Mouse (Mus musculus): Measurements from ENCODE around the gene Cdc42bpg. TPM values are rescaled to one million over a fixed set of nuclear protein-coding genes. Genes with fewer than 3 reads are reported as not detected.
A peak's percentile ranks its signal among the peaks of the same experiment; 100 is the strongest.

Gene Cdc42bpg
- total and polyA plus RNA-seq, 3 experiments, result 0.79 to 4.2 (median 2.3) TPM

DNA sequence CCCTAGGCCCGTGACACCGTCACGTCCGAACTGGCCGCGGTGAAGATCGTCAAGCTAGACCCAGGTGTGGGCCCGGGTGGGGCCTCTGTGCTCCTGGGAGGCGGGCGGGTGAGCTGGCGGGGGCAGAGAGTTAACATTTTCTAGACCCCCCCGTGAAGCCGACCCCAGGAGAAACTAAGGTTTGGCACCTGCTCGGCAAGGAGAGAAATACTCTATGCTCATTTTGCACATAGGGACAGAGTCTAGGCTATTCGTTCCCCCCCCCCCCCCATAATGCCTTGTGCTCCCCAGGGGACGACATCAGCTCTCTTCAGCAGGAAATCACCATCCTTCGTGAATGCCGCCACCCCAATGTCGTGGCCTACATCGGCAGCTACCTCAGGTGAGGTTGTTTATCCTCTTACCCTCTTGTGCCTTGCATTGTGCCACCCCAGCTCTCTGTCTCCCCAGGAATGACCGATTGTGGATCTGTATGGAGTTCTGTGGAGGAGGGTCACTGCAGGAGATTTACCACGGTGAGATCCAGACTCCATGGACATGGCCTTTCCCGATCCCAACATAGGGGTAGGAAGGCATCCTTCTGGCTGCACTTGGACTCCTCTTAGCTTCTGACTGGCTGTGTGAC lies 35.3 kb downstream of the Cdc42bpg start:
- Histone ChIP-seq H3K4me3 (replicated peaks in 1 of 3; ENCODE audit: low read depth in 2 of 3, low read length in 2 of 3, poor library complexity in 1 of 3) (peak overlapping the region; percentile 75 to 96 (median 90)), H3K4me1 (ENCODE audit: control insufficient read depth in 1 of 2, insufficient read depth in 2 of 2) (peaks cover 38 to 72% of the 10 kb centered on the region in 2 experiments), H3K79me2 (replicated peaks; ENCODE audit: control insufficient read depth, extremely low read depth, insufficient read depth, poor library complexity, severe bottlenecking) (peaks cover 17% of the 10 kb centered on the region), H3K9ac (ENCODE audit: insufficient read depth, low read depth) (peak overlapping the region; percentile 81), H3K4me2 (ENCODE audit: insufficient read depth, low read depth, poor library complexity, severe bottlenecking) (peak overlapping the region; percentile 90), H3K27ac (ENCODE audit: insufficient read depth, low read depth) (peak overlapping the region; percentile 77), H3K36me3 (replicated peaks in 1 of 2; ENCODE audit: control insufficient read depth in 1 of 2, insufficient read depth in 1 of 2, low read length in 1 of 2) (peaks cover 62 to 75% of the 10 kb centered on the region in 2 experiments), H3K9me3 (replicated peaks; ENCODE audit: low read length) (no peaks in the 10 kb centered on the region), H3K27me3 (replicated peaks) (no peaks in the 10 kb centered on the region)
- in situ Hi-C loops (cut with MboI; ENCODE audit: low pct_ligation_motif_present, low pct_unique_long_range_greater_than_20kb, low sequenced_read_pairs) (no loop called here), dilution Hi-C loops (cut with MboI; ENCODE audit: extremely low pct_ligation_motif_present, extremely low pct_unique_long_range_greater_than_20kb, low sequenced_read_pairs) (no loop called here)
- TF ChIP-seq BHLHE40 (IDR thresholded peaks at IDR 0.05; ENCODE audit: low read depth, low read length) (peak; percentile 48), ELF1 (IDR thresholded peaks at IDR 0.05; ENCODE audit: low read depth, low read length) (0 out of 2 replicates have a peak, but pooled peaks have one; percentile 20), ETS1 (conservative IDR thresholded peaks at IDR 0.05; ENCODE audit: low read depth, low read length) (no peak), MXI1 (IDR thresholded peaks at IDR 0.05; ENCODE audit: low read depth, low read length) (no peak; the same call in 1 of the 2 replicates), CHD2 (IDR thresholded peaks at IDR 0.05; ENCODE audit: low read length) (no peak), SIN3A (IDR thresholded peaks at IDR 0.05; ENCODE audit: low read length) (0 out of 2 replicates have a peak, but pooled peaks have one; percentile 4), ZNF384 (IDR thresholded peaks at IDR 0.05; ENCODE audit: low read depth, low read length) (no peak), CHD1 (IDR thresholded peaks at IDR 0.05; ENCODE audit: low read depth, low read length) (0 out of 2 replicates have a peak, but pooled peaks have one; percentile 17), CTCF (conservative IDR thresholded peaks at IDR 0.05 in 1 of 2, IDR thresholded peaks at IDR 0.05 in 1 of 2; ENCODE audit: low read depth in 2 of 2, low read length in 2 of 2) (no peak), GABPA (IDR thresholded peaks at IDR 0.05; ENCODE audit: insufficient replicate concordance, low read depth, low read length) (no peak), RCOR1 (conservative IDR thresholded peaks at IDR 0.05; ENCODE audit: low read depth, low read length) (no peak)
- DNase-seq (ENCODE audit: extremely low read depth), result no peak

DNA sequence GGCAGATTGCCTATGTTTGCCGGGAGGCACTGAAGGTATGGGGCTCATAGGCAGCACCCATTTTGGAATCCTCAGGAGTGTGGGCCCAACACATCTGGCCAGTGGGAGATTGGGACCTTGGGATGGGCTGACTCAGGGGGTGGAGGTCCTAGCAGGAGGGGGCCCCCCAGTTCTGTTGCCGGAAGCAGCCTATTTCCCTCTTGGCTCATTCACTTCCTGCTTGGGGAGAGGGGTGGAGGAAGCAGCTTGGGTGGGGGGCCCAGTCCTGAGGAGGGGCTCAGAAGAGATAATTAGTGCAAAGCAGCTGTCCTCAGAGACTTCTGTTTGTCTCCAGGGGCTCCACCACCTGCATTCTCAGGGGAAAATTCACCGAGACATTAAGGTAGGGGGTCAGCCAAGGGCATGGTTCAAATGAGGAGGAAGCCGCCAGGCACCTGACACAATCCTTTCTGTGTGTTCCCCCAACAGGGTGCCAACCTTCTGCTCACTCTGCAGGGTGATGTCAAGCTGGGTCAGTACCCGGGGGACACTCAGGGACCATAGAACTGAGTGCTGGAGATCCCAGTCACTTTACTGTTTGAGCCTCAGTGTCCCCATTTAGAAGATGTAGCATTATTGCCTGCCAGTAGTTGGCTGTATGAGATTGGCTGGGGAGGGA lies 36.1 kb downstream of the Cdc42bpg start:
- H3K27ac ChIP-seq (ENCODE audit: insufficient read depth, low read depth), result peak overlapping the region; percentile 77; the same call in 1 of the 2 replicates
- peak overlapping the region; percentile 81 for H3K9ac ChIP-seq (ENCODE audit: insufficient read depth, low read depth)

More for the DNA sequence above, 36.1 kb downstream of the Cdc42bpg start:
- H3K27me3 ChIP-seq (replicated peaks), result no peaks in the 10 kb centered on the region
- H3K36me3 ChIP-seq (replicated peaks in 1 of 2; ENCODE audit: control insufficient read depth in 1 of 2, insufficient read depth in 1 of 2, low read length in 1 of 2), result peaks cover 63 to 75% of the 10 kb centered on the region in 2 experiments
- no peak for DNase-seq (ENCODE audit: extremely low read depth)
- H3K9me3 ChIP-seq (replicated peaks; ENCODE audit: low read length), result no peaks in the 10 kb centered on the region
- in situ Hi-C loops (cut with MboI; ENCODE audit: low pct_ligation_motif_present, low pct_unique_long_range_greater_than_20kb, low sequenced_read_pairs) (no loop called here), dilution Hi-C loops (cut with MboI; ENCODE audit: extremely low pct_ligation_motif_present, extremely low pct_unique_long_range_greater_than_20kb, low sequenced_read_pairs) (no loop called here)
- peaks cover 16% of the 10 kb centered on the region; the same call in 1 of the 2 replicates for H3K79me2 ChIP-seq (replicated peaks; ENCODE audit: control insufficient read depth, extremely low read depth, insufficient read depth, poor library complexity, severe bottlenecking)
- H3K4me2 ChIP-seq (ENCODE audit: insufficient read depth, low read depth, poor library complexity, severe bottlenecking), result peak overlapping the region; percentile 90
- TF ChIP-seq CHD2 (IDR thresholded peaks at IDR 0.05; ENCODE audit: low read length), result no peak
- no peak for TF ChIP-seq POLR2A (IDR thresholded peaks at IDR 0.05; ENCODE audit: low read depth, low read length)
- no peak for TF ChIP-seq EP300 (IDR thresholded peaks at IDR 0.05; ENCODE audit: low read length)
- no peak for TF ChIP-seq ZKSCAN1 (IDR thresholded peaks at IDR 0.05; ENCODE audit: borderline replicate concordance, low read depth, low read length)
- TF ChIP-seq NRF1 (IDR thresholded peaks at IDR 0.05; ENCODE audit: low read depth, low read length), result 0 out of 2 replicates have a peak, but pooled peaks have one; percentile 11
- TF ChIP-seq MAFK (IDR thresholded peaks at IDR 0.05; ENCODE audit: insufficient replicate concordance, low read length), result no peak
- no peak for TF ChIP-seq POLR2AphosphoS2 (IDR thresholded peaks at IDR 0.05; ENCODE audit: low read depth, low read length)
- no peak for TF ChIP-seq CHD1 (IDR thresholded peaks at IDR 0.05; ENCODE audit: low read depth, low read length)
- no peak for TF ChIP-seq MEF2A (IDR thresholded peaks at IDR 0.05; ENCODE audit: borderline replicate concordance, low read depth, low read length)
- no peak for TF ChIP-seq MAX (IDR thresholded peaks at IDR 0.05; ENCODE audit: low read length)
- no peak for TF ChIP-seq UBTF (IDR thresholded peaks at IDR 0.05; ENCODE audit: low read depth, low read length)
- TF ChIP-seq ETS1 (conservative IDR thresholded peaks at IDR 0.05; ENCODE audit: low read depth, low read length), result 0 out of 2 replicates have a peak, but pooled peaks have one; percentile 25
- no peak for TF ChIP-seq ZC3H11A (IDR thresholded peaks at IDR 0.05; ENCODE audit: low read depth, low read length)
- no peak; the same call in 1 of the 2 replicates for TF ChIP-seq HCFC1 (IDR thresholded peaks at IDR 0.05; ENCODE audit: low read depth, low read length)
- no peak for TF ChIP-seq MYC (IDR thresholded peaks at IDR 0.05; ENCODE audit: low read depth, low read length)
- no peak for TF ChIP-seq ZNF384 (IDR thresholded peaks at IDR 0.05; ENCODE audit: low read depth, low read length)
- peak; percentile 88 for TF ChIP-seq ELF1 (IDR thresholded peaks at IDR 0.05; ENCODE audit: low read depth, low read length)
- H3K4me3 ChIP-seq (replicated peaks in 1 of 3; ENCODE audit: low read depth in 2 of 3, low read length in 2 of 3, poor library complexity in 1 of 3), result peak overlapping the region; percentile 75 to 96 (median 90)
- H3K4me1 ChIP-seq (ENCODE audit: control insufficient read depth in 1 of 2, insufficient read depth in 2 of 2), result peaks cover 34 to 72% of the 10 kb centered on the region in 2 experiments
